Mouse (Mus musculus) c-Kit-positive CD71-negative TER-119-negative erythroid progenitor cells, embryonic 14.5 days (primary cell): ENCODE results near the gene Tubb4b.

Source experiments
- DNase-seq: peaks from one replicate; pipeline ENCODE4 v3.0.0-alpha.2; 2013; ENCODE audit warnings: low read depth

The Tubb4b gene

DNA sequence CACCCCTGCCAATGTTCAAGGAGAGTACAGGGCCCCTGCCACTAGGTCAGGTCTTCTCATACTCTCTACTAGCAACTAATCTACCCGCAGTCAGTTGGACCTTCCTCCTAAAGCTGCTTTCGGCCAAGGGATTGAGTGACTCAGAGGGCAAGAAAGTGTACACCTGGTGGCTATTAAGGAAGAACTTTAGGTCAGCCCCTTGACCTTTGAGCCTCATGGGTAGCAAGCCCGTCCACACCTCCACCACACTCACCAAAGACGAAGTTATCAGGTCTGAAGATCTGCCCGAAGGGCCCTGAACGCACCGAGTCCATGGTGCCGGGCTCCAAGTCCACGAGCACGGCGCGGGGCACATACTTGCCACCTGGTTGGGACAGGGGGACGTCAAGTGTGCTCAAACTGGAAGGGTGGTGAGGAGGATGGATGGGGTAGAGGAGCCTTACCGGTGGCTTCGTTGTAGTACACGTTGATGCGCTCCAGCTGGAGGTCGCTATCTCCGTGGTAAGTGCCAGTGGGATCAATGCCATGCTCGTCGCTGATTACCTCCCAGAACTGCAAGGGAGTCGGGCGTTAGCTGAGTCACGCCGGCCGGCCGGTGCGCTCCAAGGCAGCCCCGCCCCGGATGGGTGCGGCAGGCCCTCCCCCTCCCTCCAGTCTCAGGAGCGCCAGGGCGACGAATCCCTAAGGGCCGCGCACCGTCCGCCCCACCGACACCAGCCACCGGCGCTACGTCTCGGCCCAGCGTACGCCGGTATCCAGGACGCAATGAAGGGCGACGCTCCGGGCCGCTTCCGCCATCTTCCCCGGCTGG, 616 bp downstream of the Tubb4b start:
- peak; percentile 79 for DNase-seq

DNA sequence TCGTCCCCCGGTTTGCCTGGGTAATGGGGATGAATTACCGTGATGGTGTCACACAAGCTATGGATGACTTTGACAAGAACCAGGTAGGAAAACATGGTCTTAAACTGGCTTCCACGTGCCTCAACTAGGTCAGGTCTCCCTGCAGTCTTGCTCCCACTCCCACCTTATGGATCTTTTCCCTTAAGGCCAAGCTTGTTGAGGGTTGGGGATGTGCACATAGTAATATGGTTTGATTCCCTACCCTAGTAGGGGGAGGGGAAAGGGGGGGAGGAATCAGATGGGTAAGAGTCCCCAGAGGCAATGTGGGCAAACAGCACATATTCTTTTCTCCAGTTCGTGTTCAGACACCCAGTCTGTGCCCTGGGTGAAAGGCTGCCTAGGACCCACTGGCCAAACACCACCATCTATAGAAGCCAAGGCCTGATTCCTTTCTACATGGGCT, 3.1 kb downstream of the Tubb4b start:
- DNase-seq: no peak

DNA sequence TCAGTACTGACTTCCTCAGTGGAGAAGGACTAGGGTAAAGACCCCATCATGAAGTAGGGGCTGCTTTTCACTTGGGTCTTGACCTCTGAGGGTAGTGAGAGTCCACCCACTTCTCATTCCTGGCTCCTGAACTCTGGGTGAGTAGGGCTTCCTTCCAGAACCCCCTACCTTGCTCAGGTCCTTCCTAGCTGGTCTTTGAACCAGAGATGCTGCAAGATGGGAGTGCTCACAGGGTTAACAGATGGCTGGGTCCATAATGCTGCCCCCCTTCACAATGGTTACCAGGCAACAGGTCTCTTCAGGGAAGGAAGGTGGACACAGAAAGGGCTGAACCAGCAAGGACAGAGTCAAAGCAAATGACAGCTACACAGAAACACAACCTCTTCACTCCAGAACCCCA, 6.1 kb downstream of the Tubb4b start, which contains the start of gene Fam166a:
Fam166a (plus strand) TSS at position 301 of the 400 bp plus-strand sequence.
- DNase-seq: no peak

DNA sequence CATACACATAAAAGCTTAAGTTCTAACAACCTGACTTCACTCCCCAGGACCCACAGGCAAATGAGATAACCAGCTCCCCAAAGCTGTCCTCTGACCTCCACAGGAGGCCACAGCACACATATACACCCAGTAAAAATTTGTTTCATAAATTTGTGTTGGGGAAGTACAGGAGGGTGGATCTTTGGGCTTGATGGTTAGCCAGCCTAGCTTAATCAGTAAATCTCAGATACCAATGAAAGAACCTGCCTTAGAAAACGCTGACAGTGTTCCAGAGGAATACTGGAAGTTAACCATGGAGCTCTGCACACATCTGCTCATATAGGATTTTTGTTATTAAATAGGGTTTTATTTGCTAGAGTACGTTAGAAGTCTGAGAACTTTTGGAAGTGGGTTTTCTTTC, 6.8 kb downstream of the Tubb4b start:
- DNase-seq: no peak

DNA sequence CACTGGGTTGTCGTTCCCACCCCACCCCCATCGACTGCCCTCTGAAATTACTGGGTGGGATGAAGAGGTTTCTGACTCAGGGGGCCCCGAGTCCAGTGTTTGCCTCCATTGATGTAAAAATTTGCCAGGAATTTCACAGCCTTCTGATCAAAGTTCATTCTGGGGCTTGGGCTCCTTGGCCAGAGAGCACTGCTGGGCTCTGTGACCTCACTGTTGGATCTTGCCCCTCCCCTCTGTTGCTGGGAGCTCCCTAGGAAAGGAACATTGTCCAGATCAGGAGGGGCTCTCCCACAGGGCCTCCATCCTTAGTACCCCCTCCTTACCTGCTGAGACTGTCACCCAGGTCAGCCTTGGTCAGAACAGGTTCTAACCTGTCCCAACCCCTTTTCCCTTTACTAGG, 10.1 kb downstream of the Tubb4b start, which contains the start of gene Stpg3:
Stpg3 (minus strand) TSS at position 194 of the 400 bp plus-strand sequence.
- DNase-seq: no peak

DNA sequence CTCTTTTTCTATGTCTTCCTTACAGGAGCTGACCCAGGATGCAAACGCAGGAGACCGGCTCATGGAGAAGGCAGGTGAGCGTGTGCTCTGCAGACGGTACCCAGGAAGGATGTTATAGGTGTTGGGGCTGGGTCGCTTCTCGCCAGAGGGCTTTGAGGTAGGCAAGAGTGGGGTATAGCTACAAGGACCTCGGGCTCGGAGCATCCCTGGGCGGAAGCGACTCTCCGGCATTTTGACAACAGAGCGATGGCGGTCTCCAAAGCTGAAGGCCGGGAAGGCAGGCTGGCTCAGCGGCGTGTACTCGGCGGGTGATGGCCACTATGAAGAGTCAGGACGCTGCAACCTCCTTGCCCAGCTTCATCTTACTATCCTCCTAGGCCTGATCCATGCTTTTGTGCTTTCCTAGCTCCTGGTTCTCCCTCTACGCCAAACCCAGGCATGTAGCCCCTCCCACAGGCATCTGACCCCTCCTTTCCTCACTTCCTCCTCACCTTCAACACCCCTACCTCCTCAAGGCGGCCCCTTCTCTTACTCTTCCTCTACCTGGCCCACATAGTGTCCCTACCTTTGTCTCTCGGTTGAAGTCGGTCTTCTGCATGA, 11.1 kb downstream of the Tubb4b start:
- no peak for DNase-seq

DNA sequence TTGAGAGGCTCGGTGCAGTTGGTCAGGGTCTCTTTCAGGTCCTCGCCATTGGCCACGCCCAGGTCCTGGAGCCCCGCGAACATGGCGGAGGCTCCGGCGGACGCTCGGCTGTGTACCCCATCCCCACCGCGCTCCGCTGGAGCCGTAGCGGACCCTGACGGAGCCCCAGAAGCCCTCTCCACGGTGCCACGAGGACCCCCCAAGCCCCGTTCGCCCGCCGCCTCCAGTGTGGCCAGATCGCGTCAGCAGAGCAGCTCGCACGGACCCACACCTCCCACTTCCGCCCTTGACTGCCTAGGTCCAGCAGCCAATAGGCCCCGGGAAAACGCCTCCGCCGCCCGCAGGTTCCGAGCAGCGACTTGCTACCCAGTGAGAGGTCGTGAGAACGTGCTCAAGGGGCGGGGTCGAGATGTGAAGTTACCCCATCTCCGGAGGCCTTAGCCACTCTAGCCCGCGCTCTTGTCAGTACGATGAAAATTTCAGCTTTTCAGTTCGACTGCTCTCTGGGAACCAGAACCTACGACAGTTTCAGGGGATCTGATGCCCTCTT, 13.3 kb downstream of the Tubb4b start, which contains the start of gene Nelfb:
Nelfb (minus strand) TSS at position 369 of the 550 bp plus-strand sequence.
- peak; percentile 93 for DNase-seq

DNA sequence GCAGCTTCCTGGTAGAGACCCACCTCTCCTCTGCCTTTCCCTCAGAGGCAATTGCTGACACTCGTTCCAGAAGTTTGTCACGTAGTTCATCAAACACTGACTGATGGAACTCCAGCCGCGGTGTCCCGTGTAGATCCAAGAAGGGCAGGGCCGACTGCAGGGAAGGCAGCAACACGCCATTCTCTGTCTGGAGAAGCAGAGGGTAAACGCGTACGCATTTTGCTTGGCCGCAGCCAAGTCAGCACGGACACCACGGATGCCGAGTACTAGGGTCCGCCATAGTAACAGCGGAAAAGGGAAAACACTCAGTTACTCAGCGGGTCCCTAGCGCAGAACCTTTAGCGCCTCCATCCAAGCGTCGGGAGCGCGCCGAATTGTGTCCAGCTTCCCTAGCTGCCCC, 13.8 kb downstream of the Tubb4b start:
- DNase-seq: no peak

DNA sequence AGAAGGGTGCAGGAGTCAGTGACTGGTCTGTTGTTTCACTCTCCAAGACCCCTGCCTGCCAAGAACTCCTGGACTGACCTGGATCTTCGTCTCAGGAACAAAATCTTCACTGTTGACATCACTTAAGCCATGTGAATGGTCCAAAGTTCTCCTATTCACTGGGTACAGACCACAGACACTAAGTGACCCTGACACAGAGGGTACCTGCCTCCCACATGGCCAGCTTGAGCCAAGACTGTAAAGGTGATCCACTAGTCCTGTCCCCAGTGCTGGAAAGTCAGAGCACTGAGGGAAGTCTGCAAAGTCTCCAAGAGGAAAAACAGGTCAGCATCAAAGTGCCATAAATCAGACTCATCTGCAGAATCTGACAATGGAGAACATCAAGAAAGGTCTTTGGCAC, 16.9 kb downstream of the Tubb4b start:
- DNase-seq: no peak

DNA sequence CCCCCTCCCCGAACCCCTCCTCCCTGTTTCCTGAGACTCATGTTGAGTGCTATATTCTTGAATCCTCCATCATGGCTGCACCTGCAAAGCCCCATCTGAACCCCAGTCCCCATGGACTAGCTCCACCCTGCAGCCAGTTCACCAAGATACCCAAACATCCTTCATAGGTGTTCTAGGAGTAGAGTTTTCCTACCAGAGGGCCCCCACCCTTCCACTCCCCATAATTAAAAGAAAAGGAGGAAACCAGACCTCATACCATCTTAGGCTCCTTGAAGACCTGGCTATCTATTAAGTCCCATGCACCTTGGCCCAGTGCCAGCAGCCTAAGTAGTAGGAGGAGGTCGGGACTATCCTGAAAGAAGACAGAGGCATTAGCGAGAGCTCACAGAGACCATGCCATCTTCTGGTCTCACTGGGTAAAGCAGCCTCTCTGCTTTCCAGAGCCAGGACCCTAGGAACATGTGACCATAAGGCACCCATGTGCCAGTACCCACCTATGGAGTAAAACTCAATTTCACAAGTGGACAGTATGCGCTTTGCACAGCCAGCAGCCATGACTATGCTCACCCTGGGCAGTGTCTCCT, 20.8 kb downstream of the Tubb4b start:
- DNase-seq: no peak

DNA sequence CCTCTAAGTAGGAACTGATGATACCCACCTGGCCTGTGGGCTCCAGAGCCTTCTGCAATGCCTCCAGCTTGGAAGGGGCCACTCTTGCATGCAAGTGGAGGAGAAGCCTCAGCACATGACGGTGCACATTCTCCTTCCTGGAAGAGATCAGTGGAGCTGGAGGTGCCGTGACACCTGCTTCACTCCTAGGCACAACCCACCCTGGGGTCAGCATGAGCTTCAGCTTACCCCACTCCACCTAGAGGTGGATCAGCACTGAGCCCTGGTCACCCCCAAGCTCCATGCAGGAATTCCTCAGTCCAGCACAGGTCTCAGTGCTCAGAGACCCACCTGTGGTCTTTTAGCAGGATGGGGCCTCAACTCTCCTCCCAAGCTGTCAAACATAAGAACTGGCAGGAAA, 23.9 kb downstream of the Tubb4b start:
- no peak for DNase-seq

DNA sequence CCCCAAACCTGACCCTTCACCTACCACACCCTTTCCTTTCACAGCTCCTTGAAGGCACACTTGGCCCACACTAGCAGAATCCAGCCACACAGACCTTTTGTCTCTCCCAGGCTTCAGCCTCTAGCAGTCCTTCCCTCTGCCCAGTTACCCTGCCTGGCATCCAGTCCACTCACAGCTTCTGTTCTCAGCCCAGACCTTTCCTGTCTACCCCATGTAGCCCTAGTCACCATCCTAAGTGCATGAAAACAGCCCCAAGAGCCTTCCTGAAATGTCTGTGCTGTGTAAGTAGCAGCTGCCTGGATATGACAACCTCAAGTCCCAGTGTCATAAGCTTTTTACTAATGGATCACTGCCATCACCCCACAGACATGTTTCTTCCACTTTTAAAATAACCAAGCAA, 26.6 kb downstream of the Tubb4b start:
- DNase-seq: no peak

DNA sequence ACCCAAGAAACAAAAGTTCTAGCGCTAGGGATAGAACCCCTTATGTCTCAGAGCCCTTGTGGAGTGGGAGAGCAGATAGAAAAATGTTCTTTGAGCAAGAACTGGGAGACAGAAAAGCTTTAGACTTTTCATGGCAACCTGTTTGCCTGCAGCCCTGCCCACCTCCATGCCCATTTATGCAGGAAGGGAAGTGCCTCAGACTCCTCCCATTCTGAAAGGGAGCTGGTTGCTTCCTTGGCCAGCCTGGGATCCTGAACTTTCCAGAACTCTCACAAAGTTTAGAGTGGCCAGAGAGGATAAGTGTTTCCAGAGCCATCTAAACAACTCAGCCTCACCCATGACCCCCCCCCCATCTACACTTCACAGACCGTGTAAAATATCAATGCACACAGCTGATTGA, 27.3 kb downstream of the Tubb4b start:
- DNase-seq: no peak

DNA sequence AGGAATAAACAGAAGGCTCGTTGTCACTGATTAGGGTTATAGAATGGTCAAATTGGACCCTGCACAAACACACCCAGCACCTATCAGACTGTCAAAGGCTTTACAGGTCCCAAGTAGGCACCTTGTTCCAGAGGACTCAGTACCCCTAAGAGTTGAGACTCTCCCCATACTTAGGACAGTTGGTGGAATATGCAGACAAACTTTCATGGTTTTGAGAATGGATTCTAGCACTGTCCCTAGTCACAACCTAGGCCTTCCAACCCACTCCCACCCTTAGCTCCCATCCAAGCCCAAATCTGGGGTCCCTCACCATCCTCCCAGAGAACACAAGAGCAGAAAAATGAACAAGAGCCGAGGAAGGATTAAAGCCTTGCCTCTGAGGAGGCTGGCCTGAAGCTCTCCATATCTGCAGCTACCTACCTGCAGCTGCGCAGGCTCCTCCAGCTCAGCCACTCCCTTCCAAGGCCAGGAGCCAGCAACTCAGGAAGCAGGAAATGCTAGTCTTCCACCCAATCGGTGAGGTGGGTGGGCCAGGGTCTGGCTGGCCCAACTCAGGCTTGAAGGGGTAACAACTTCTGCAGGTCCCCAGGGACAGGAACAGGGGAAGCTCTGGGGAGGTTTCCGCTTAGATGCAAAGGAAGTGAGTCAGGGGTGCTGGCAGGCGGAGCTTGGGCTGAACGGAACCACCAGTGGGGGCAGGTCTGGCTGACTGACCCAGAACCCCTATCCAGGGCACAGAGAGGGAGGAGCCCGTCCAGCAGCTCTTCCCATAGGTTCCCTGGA, 28.1 kb downstream of the Tubb4b start, which contains the start of gene Tor4a:
Tor4a (minus strand) TSS at position 715 of the 783 bp plus-strand sequence.
- DNase-seq: peak; percentile 72

DNA sequence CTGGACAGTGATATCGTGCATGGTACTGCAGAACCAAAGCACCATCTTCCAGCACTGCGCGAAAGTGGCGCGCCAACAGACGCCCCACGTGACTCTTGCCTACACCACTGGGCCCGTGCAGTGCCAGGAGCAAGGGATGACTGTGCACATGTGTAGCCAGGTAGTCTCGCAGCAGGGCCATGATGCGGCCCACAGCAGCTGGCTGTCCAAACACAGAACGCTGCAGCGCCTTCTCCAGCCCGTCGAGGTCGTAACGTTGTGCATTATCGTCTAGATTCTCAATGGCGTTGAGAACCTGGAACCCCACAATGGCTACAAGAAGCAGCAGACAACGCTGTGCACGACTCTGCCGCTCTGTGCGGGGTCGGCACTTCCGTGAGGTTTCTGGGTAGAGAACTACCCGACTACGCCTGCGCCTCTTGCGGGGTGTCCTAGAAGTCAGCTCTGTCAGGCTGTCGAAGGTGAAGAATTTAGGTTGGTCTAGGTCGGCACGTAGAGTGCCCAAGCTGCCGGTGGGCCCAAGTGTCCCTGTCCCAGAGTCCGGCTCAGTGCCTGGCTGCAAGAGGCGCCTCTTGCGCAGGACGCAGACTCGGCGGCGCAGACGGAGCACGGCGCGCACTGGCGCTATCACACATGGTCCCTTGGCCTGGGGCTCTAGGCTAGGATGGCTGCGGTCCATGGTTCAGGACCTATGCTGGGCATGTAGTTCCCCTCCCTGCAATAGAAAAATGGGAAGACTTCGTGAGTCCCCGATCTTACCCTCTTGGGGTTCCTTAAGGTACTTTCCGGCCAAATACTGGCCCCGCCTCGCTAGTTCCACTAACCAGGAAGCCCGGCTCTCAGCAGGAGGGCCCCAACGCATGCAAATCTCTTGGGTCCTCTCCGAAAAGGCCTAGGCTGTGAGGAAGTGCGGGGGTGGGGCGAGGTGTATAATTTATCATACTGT, 29.0 kb downstream of the Tubb4b start:
- no peak for DNase-seq

DNA sequence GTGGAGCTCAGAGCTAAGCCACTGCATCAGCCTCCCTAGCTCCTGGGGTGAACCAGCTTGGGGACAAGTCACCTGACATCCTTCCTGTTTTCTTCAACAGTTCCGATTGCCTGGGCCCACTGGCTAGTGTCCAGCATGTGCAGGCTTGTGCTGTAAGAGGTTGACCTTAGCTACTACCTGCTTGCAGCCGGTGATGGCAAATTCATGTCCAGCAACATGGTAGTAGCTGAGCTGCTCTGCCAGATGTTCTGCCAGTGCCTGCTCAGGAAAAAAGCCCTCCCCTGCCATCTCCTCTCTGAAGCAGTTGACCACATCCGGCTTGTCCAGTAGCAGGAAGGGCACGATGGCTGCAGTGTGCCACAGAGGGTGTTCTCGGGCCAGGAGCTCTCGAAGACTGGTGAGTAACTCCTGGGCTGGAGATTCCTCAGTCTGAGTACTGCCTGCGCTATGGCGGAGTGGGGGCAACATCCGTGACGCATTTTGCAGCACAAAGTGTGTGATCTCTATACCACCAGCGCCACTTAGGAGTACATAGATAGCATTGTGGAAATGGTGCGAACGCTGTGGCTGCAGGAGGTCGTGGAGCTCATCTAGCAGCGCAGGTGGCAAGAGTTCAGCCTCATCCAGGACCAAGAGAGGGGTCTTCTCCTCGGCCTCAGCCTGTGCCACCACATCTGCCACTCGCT, 29.9 kb downstream of the Tubb4b start:
- no peak for DNase-seq

DNA sequence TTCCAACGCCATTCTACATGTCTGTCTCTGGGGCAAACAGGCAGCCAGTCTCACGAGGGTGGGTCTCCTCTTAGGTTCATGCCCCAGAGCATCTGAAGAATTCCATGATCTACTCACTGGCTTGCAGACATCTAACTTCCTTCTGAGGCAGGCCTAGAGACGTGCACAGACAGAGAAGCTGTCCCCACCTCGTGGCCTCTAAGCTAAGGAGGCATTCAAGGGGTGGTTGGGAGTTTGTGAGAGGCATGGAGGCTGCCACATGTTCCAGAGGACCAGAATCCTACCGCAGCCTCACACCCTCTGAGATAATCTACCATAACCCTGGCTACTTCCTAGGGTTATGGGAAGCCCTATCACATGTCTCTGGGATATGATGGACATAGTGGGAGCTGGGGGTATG, 30.5 kb downstream of the Tubb4b start:
- no peak for DNase-seq

DNA sequence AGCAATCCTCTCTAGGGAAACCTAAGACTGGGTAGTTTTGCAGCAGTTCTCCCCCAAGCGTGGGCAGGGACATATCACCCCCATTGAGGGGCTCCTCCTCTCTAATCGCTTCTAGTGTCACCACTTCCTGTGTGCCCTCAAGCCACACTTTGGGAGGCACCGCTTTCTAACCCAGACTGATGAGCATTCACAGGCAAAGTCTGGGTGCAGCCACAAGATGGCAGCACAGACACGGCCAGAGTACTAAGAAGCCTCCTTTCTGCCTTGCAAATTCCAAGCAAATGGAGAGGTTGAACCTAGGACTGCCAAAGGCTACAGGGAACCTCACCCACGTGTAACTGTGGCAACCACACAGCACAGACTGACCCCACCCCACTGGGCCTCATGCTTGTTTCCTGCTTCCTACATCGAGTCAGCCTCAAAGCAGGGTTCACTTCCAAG, 31.2 kb downstream of the Tubb4b start:
- DNase-seq: peak; percentile 91

DNA sequence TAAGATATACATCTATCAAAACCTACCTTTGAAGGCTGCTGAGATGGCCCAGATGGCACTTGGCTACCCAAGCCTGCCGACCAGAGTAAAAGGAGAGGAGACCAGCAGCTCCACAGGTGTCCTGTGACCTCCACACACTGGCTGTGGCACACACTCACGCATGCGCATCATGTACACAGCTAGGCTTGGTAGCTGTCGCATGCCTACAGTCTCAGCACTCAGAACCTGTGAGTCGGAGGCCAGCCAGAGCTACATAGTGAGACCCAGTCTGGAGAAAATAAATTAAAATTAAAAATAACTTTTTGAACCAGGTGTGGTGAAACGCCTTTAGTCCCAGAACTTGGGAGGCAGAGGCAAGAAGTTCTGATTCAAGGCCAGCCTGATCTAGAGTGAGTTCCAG, 36.7 kb downstream of the Tubb4b start:
- no peak for DNase-seq

DNA sequence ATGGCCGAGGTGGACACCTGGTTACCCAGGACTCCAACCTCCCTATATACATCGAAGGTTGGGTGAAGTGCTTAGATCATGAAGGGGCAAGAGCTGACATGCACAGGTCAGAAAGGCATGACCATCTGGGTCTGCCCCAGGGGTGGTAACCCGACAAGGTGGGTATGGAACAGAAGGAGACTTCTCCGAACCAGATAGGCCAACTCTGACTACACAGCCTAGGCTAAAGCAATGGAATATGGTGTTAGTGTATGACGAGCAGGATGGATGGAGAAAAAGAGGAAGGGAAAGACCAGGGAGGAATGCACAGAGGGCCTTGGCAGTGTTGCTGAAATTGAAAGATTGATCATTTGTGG, 37.9 kb downstream of the Tubb4b start:
- no peak for DNase-seq
